Mouse (Mus musculus) kidney, embryonic 14.5 days (tissue): ENCODE results near the gene C130032M10Rik. TPM values are rescaled to one million over a fixed set of nuclear protein-coding genes. Genes with fewer than 3 reads are reported as not detected.

Source experiments
- ATAC-seq: fragments of 200-750 bp; cut with Nextera tagmentation; 2 replicates; pipeline ENCODE4 v1.8.0; 2017; ENCODE audit warnings: moderate number of reproducible peaks, mild to moderate bottlenecking, moderate TSS enrichment, moderate library complexity; ENCODE audit not compliant: low FRiP score, low TSS enrichment
- H3K27ac ChIP-seq: fragments of 300-500 bp; sonication (generic); 2 replicates; pipeline ENCODE4 v1.5.1; 2014; ENCODE audit warnings: low read depth, mild to moderate bottlenecking, low read length, moderate library complexity, mixed read lengths
- H3K27me3 ChIP-seq: fragments of 300-500 bp; sonication (generic); 2 replicates; pipeline ENCODE4 v1.6.1; 2014; ENCODE audit warnings: mild to moderate bottlenecking, low read length; ENCODE audit not compliant: control insufficient read depth, insufficient read depth
- H3K36me3 ChIP-seq: fragments of 300-500 bp; sonication (generic); 2 replicates; pipeline ENCODE4 v1.6.1; 2014; ENCODE audit warnings: low read length, mixed read lengths; ENCODE audit not compliant: control insufficient read depth, insufficient read depth
- H3K4me1 ChIP-seq: fragments of 300-500 bp; sonication (generic); 2 replicates; pipeline ENCODE4 v1.6.1; 2014; ENCODE audit warnings: low read length, mixed read lengths; ENCODE audit not compliant: control insufficient read depth, insufficient read depth
- H3K4me2 ChIP-seq: fragments of 300-500 bp; sonication (generic); replicated peaks from 2 replicates; pipeline ENCODE4 v1.6.1; 2014; ENCODE audit warnings: low read depth, mild to moderate bottlenecking, low read length
- H3K4me3 ChIP-seq: fragments of 300-500 bp; sonication (generic); 2 replicates; pipeline ENCODE4 v1.5.1; 2014; ENCODE audit warnings: mild to moderate bottlenecking, low read length
- H3K9ac ChIP-seq: fragments of 300-500 bp; sonication (generic); 2 replicates; pipeline ENCODE4 v1.6.1; 2014; ENCODE audit warnings: low read depth, mild to moderate bottlenecking, low read length, moderate library complexity
- H3K9me3 ChIP-seq: fragments of 300-500 bp; sonication (generic); 2 replicates; pipeline ENCODE4 v1.6.1; 2016; ENCODE audit warnings: low read length; ENCODE audit not compliant: control insufficient read depth
- WGBS: fragments of 180-500 bp; shearing (Covaris S2); extraction: QIAGEN DNeasy Blood & Tissue Kit; methylation state at CpG from one replicate; pipeline ENCODE4 v1.1.7; 2014; 5-methylcytosine and 5-hydroxymethylcytosine counted together
- polyA plus RNA-seq: library from polyadenylated mRNA; unstranded; fragments of >200 nt; fragmentation: Nextera tagmentation; extraction: Ambion mirVana; gene quantifications from 2 replicates; pipeline ENCODE4 v1.2.1, GENCODE M21; 2014

C130032M10Rik gene
- polyA plus RNA-seq: 0.31 and 0.47 TPM in 2 replicates

GRCm38 (mm10) chr9:114515364-114515763 lies at the start of gene C130032M10Rik:
Gene C130032M10Rik (plus strand): TSS chr9:114515697.
- H3K9ac ChIP-seq: no peak within 1 kb of the TSS
- no peak within 1 kb of the TSS for H3K4me2 ChIP-seq
- ATAC-seq: no peak
- H3K27me3 ChIP-seq: no peaks in the 10 kb centered on the region
- peaks cover 23% of the 10 kb centered on the region for H3K36me3 ChIP-seq
- no peaks in the 10 kb centered on the region for H3K4me1 ChIP-seq
- H3K4me3 ChIP-seq: no peak within 1 kb of the TSS
- no peak within 1 kb of the TSS for H3K27ac ChIP-seq
- WGBS: 81% methylated on average over 11 of the region's 11 CpGs
- H3K9me3 ChIP-seq: peaks cover 26% of the 10 kb centered on the region

- H3K4me3 ChIP-seq: no peak overlapping the region
- H3K4me2 ChIP-seq: no peak overlapping the region
- ATAC-seq: peak; percentile 58; the same call in 1 of the 2 replicates
- peaks cover 12% of the 10 kb centered on the region; the same call in 1 of the 2 replicates for H3K36me3 ChIP-seq
- H3K27ac ChIP-seq: no peak overlapping the region
- H3K9ac ChIP-seq: no peak overlapping the region
- no peaks in the 10 kb centered on the region for H3K9me3 ChIP-seq
- no peaks in the 10 kb centered on the region for H3K4me1 ChIP-seq
- 65% methylated on average over 7 of the region's 7 CpGs for WGBS
- no peaks in the 10 kb centered on the region for H3K27me3 ChIP-seq
Measured at GRCm38 (mm10) chr9:114466871-114467270, 48.6 kb upstream of the C130032M10Rik start.

- WGBS: 61% methylated on average over 5 of the region's 5 CpGs
- Histone ChIP-seq H3K36me3 (peaks cover 12% of the 10 kb centered on the region; the same call in 1 of the 2 replicates), H3K9ac (no peak overlapping the region), H3K4me1 (no peaks in the 10 kb centered on the region), H3K27ac (no peak overlapping the region), H3K4me2 (no peak overlapping the region), H3K27me3 (no peaks in the 10 kb centered on the region), H3K4me3 (no peak overlapping the region), H3K9me3 (no peaks in the 10 kb centered on the region)
- ATAC-seq: no peak
Measured at GRCm38 (mm10) chr9:114468217-114468616, 47.3 kb upstream of the C130032M10Rik start.

- H3K4me3 ChIP-seq: no peak overlapping the region
Measured at GRCm38 (mm10) chr9:114468701-114469100, 46.8 kb upstream of the C130032M10Rik start.

GRCm38 (mm10) chr9:114471892-114472291 lies 43.6 kb upstream of the C130032M10Rik start:
- Histone ChIP-seq H3K4me3 (no peak overlapping the region), H3K27me3 (no peaks in the 10 kb centered on the region), H3K27ac (no peak overlapping the region), H3K4me2 (no peak overlapping the region), H3K9me3 (no peaks in the 10 kb centered on the region), H3K9ac (no peak overlapping the region), H3K4me1 (no peaks in the 10 kb centered on the region), H3K36me3 (no peaks in the 10 kb centered on the region)
- 71% methylated on average over 7 of the region's 7 CpGs for WGBS
- ATAC-seq: no peak

More at GRCm38 (mm10) chr9:114468701-114469100, 46.8 kb upstream of the C130032M10Rik start:
- H3K27ac ChIP-seq: no peak overlapping the region
- ATAC-seq: no peak
- 95% methylated on average over 4 of the region's 4 CpGs for WGBS
- peaks cover 10% of the 10 kb centered on the region; the same call in 1 of the 2 replicates for H3K36me3 ChIP-seq
- no peak overlapping the region for H3K4me2 ChIP-seq
- no peaks in the 10 kb centered on the region for H3K9me3 ChIP-seq
- no peak overlapping the region for H3K9ac ChIP-seq
- no peaks in the 10 kb centered on the region for H3K4me1 ChIP-seq
- H3K27me3 ChIP-seq: no peaks in the 10 kb centered on the region

- no peaks in the 10 kb centered on the region for H3K36me3 ChIP-seq
- no peaks in the 10 kb centered on the region for H3K9me3 ChIP-seq
- no peak for ATAC-seq
- no peak overlapping the region for H3K27ac ChIP-seq
- no peak overlapping the region for H3K4me3 ChIP-seq
- WGBS: 90% methylated on average over 9 of the region's 9 CpGs
- H3K4me1 ChIP-seq: no peaks in the 10 kb centered on the region
- H3K4me2 ChIP-seq: no peak overlapping the region
- no peaks in the 10 kb centered on the region for H3K27me3 ChIP-seq
- no peak overlapping the region for H3K9ac ChIP-seq
Measured at GRCm38 (mm10) chr9:114477019-114477418, 38.5 kb upstream of the C130032M10Rik start.

- WGBS: 80% methylated on average over 3 of the region's 3 CpGs
Measured at GRCm38 (mm10) chr9:114480940-114481339, 34.6 kb upstream of the C130032M10Rik start.

GRCm38 (mm10) chr9:114484771-114485170 lies 30.7 kb upstream of the C130032M10Rik start:
- H3K27ac ChIP-seq: no peak overlapping the region
- no peak overlapping the region for H3K9ac ChIP-seq
- H3K4me1 ChIP-seq: no peaks in the 10 kb centered on the region
- H3K4me2 ChIP-seq: no peak overlapping the region
- H3K9me3 ChIP-seq: no peaks in the 10 kb centered on the region
- no peak for ATAC-seq
- H3K36me3 ChIP-seq: no peaks in the 10 kb centered on the region
- WGBS: 87% methylated on average over 5 of the region's 5 CpGs
- no peak overlapping the region for H3K4me3 ChIP-seq
- no peaks in the 10 kb centered on the region for H3K27me3 ChIP-seq

More at GRCm38 (mm10) chr9:114480940-114481339, 34.6 kb upstream of the C130032M10Rik start:
- Histone ChIP-seq H3K4me3 (no peak overlapping the region), H3K36me3 (no peaks in the 10 kb centered on the region), H3K27me3 (no peaks in the 10 kb centered on the region), H3K27ac (no peak overlapping the region), H3K4me2 (no peak overlapping the region), H3K9me3 (no peaks in the 10 kb centered on the region), H3K9ac (no peak overlapping the region), H3K4me1 (no peaks in the 10 kb centered on the region)
- ATAC-seq: no peak

GRCm38 (mm10) chr9:114486808-114487207 lies 28.7 kb upstream of the C130032M10Rik start:
- Histone ChIP-seq H3K27ac (no peak overlapping the region), H3K4me2 (no peak overlapping the region), H3K4me1 (no peaks in the 10 kb centered on the region), H3K36me3 (no peaks in the 10 kb centered on the region), H3K27me3 (no peaks in the 10 kb centered on the region), H3K4me3 (no peak overlapping the region), H3K9me3 (no peaks in the 10 kb centered on the region), H3K9ac (no peak overlapping the region)
- no peak for ATAC-seq
- 57% methylated on average over 4 of the region's 4 CpGs for WGBS
